Mouse (Mus musculus) hindbrain, embryonic 14.5 days (tissue): Measurements from ENCODE around the gene Sost. TPM values are rescaled to one million over a fixed set of nuclear protein-coding genes. Genes with fewer than 3 reads are reported as not detected.

Source experiments
- ATAC-seq: fragments of 200-750 bp; cut with Nextera tagmentation; 2 replicates; pipeline ENCODE4 v1.8.0; 2017; ENCODE audit warnings: moderate number of reproducible peaks, mild to moderate bottlenecking, moderate TSS enrichment, moderate library complexity; ENCODE audit not compliant: low FRiP score
- DNase-seq: peaks from one replicate; pipeline ENCODE4 v3.0.0-alpha.2; 2015; ENCODE audit warnings: low spot score
- H3K27ac ChIP-seq: fragments of 300-500 bp; sonication (generic); 2 replicates; pipeline ENCODE4 v1.5.1; 2014; ENCODE audit warnings: mild to moderate bottlenecking, moderate library complexity
- H3K27me3 ChIP-seq: fragments of 300-500 bp; sonication (generic); 2 replicates; pipeline ENCODE4 v1.6.1; 2014; ENCODE audit warnings: mild to moderate bottlenecking, low read length, mixed read lengths; ENCODE audit not compliant: control insufficient read depth, insufficient read depth
- H3K36me3 ChIP-seq: fragments of 300-500 bp; sonication (generic); replicated peaks from 2 replicates; pipeline ENCODE4 v1.6.1; 2014; ENCODE audit not compliant: control insufficient read depth, insufficient read depth
- H3K4me1 ChIP-seq: fragments of 300-500 bp; sonication (generic); replicated peaks from 2 replicates; pipeline ENCODE4 v1.6.1; 2014; ENCODE audit warnings: antibody characterized with exemption, low read length, mixed read lengths; ENCODE audit not compliant: control insufficient read depth, insufficient read depth
- H3K4me2 ChIP-seq: fragments of 300-500 bp; sonication (generic); replicated peaks from 2 replicates; pipeline ENCODE4 v1.6.1; 2014; ENCODE audit warnings: mild to moderate bottlenecking, moderate library complexity
- H3K4me3 ChIP-seq: fragments of 300-500 bp; sonication (generic); replicated peaks from 2 replicates; pipeline ENCODE4 v1.5.1; 2014; ENCODE audit warnings: mild to moderate bottlenecking, low read length
- H3K9ac ChIP-seq: fragments of 300-500 bp; sonication (generic); 2 replicates; pipeline ENCODE4 v1.6.1; 2014
- H3K9me3 ChIP-seq: fragments of 300-500 bp; sonication (generic); 2 replicates; pipeline ENCODE4 v1.6.1; 2016; ENCODE audit warnings: low read length; ENCODE audit not compliant: control insufficient read depth
- WGBS: fragments of 180-500 bp; shearing (Covaris S2); extraction: QIAGEN DNeasy Blood & Tissue Kit; methylation state at CpG from one replicate; pipeline ENCODE4 v1.1.7; 2014; 5-methylcytosine and 5-hydroxymethylcytosine counted together
- polyA plus RNA-seq: library from polyadenylated mRNA; unstranded; fragments of >200 nt; fragmentation: Nextera tagmentation; extraction: Ambion mirVana; gene quantifications from 2 replicates; pipeline ENCODE4 v1.2.1, GENCODE M21; 2014

The Sost gene
- polyA plus RNA-seq, 1 experiment from 2014 or later, result not detected

DNA sequence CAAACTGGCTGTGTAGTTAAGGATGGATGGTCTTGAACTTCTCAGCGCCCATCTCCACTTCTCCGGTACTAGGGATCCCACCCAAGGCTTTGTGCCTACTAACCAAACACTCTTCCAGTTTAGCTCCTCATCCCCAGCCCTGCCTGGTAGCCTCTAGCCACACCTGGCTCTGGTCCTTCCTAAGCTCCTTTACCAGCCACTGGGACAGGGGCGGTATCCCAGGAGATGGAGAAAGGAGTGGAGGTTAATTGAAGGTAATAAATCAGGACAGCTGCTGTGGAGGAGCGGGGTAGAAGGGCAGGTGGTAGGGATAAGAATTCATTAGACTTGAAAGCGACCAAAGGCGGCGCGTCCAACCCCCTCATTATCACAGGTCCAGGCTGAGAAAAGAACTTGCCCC lies 2.2 kb downstream of the Sost start:
- Histone ChIP-seq H3K9me3 (no peaks in the 10 kb centered on the region), H3K4me2 (no peak overlapping the region; the same call in 1 of the 2 replicates), H3K27ac (no peak overlapping the region), H3K9ac (no peak overlapping the region), H3K4me3 (no peak overlapping the region; the same call in 1 of the 2 replicates), H3K36me3 (no peaks in the 10 kb centered on the region), H3K4me1 (0 out of 2 replicates have a peak, but pooled peaks cover 11% of the 10 kb centered on the region), H3K27me3 (peaks cover 62% of the 10 kb centered on the region)
- no peak for DNase-seq
- WGBS, result 4% methylated on average over 8 of the region's 8 CpGs
- ATAC-seq, result no peak

- DNase-seq (peak; percentile 40), ATAC-seq (peak; percentile 24; the same call in 1 of the 2 replicates)
- no peaks in the 10 kb centered on the region for H3K9me3 ChIP-seq
- no peak overlapping the region for H3K27ac ChIP-seq
- WGBS, result under 1% methylated on average over 78 of the region's 78 CpGs
- no peaks in the 10 kb centered on the region for H3K36me3 ChIP-seq
- peak overlapping the region; percentile 56 for H3K4me3 ChIP-seq
- H3K4me2 ChIP-seq, result peak overlapping the region; percentile 95
- H3K4me1 ChIP-seq, result 0 out of 2 replicates have a peak, but pooled peaks cover 11% of the 10 kb centered on the region
- H3K9ac ChIP-seq, result peak overlapping the region; percentile 69
- H3K27me3 ChIP-seq, result peaks cover 62% of the 10 kb centered on the region
Measured at GRCm38 (mm10) chr11:101963473-101964291, 3.1 kb downstream of the Sost start.

GRCm38 (mm10) chr11:101963043-101963442 lies 3.8 kb downstream of the Sost start:
- Histone ChIP-seq H3K9ac (peak overlapping the region; percentile 69; the same call in 1 of the 2 replicates), H3K27me3 (peaks cover 62% of the 10 kb centered on the region), H3K4me3 (peak overlapping the region; percentile 56), H3K36me3 (no peaks in the 10 kb centered on the region), H3K27ac (no peak overlapping the region), H3K4me1 (0 out of 2 replicates have a peak, but pooled peaks cover 11% of the 10 kb centered on the region), H3K4me2 (peak overlapping the region; percentile 95), H3K9me3 (no peaks in the 10 kb centered on the region)
- WGBS, result 3% methylated on average over 11 of the region's 11 CpGs
- DNase-seq, result no peak
- no peak for ATAC-seq

GRCm38 (mm10) chr11:101957476-101957875 lies 9.3 kb downstream of the Sost start:
- Histone ChIP-seq H3K27ac (no peak overlapping the region), H3K9ac (no peak overlapping the region), H3K4me1 (peaks cover 11% of the 10 kb centered on the region), H3K27me3 (peaks cover 20% of the 10 kb centered on the region), H3K36me3 (no peaks in the 10 kb centered on the region), H3K4me3 (no peak overlapping the region), H3K9me3 (no peaks in the 10 kb centered on the region), H3K4me2 (no peak overlapping the region)
- 56% methylated on average over 5 of the region's 5 CpGs for WGBS
- DNase-seq, result no peak
- ATAC-seq, result no peak

- 77% methylated on average over 4 of the region's 4 CpGs for WGBS
- H3K9me3 ChIP-seq, result no peaks in the 10 kb centered on the region
- DNase-seq (no peak), ATAC-seq (no peak)
- H3K4me2 ChIP-seq, result no peak overlapping the region; the same call in 1 of the 2 replicates
- no peak overlapping the region for H3K27ac ChIP-seq
- no peak overlapping the region for H3K4me3 ChIP-seq
- H3K9ac ChIP-seq, result no peak overlapping the region
- H3K27me3 ChIP-seq, result no peaks in the 10 kb centered on the region
- peaks cover 17% of the 10 kb centered on the region for H3K4me1 ChIP-seq
- H3K36me3 ChIP-seq, result no peaks in the 10 kb centered on the region
Measured at GRCm38 (mm10) chr11:101953441-101953840, 13.4 kb downstream of the Sost start.

GRCm38 (mm10) chr11:101952541-101953341 lies 14.1 kb downstream of the Sost start:
- H3K27ac ChIP-seq, result no peak overlapping the region
- H3K4me3 ChIP-seq, result no peak overlapping the region
- no peaks in the 10 kb centered on the region for H3K27me3 ChIP-seq
- H3K4me1 ChIP-seq, result peaks cover 17% of the 10 kb centered on the region
- H3K4me2 ChIP-seq, result peak overlapping the region; percentile 15; the same call in 1 of the 2 replicates
- WGBS, result 19% methylated on average over 24 of the region's 24 CpGs
- H3K9me3 ChIP-seq, result no peaks in the 10 kb centered on the region
- DNase-seq (no peak), ATAC-seq (no peak)
- 0 out of 2 replicates have a peak overlapping the region, but pooled peaks have one; percentile 34 for H3K9ac ChIP-seq
- H3K36me3 ChIP-seq, result no peaks in the 10 kb centered on the region

GRCm38 (mm10) chr11:101950021-101950420 lies 16.8 kb downstream of the Sost start:
- Histone ChIP-seq H3K27me3 (no peaks in the 10 kb centered on the region), H3K4me3 (no peak overlapping the region), H3K4me2 (no peak overlapping the region), H3K36me3 (no peaks in the 10 kb centered on the region), H3K9me3 (no peaks in the 10 kb centered on the region), H3K9ac (no peak overlapping the region), H3K27ac (no peak overlapping the region), H3K4me1 (peaks cover 17% of the 10 kb centered on the region)
- DNase-seq (no peak), ATAC-seq (no peak)
- WGBS, result 92% methylated on average over 5 of the region's 5 CpGs

DNA sequence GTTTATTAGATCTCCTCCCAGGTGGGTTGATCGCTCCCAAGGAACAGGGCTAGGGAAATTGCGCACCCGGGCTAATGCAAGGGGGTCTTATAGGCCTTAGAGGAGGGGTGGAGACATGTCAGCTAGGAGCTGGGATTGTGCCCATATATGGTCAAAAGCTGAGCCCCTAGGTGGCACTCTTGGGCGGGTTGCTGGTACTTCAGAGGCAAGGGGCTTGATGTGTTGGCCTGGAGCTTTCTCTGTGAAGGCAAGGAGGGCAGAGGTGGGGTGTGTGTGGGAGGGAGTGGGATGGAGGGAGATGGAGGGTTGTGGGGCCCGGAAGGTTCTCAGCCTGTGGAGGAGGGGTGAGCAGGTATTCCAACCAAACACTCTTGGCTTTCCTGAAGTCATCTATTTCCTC lies 20.3 kb downstream of the Sost start:
- no peak for DNase-seq
- WGBS, result 31% methylated on average over 5 of the region's 5 CpGs
- H3K36me3 ChIP-seq, result no peaks in the 10 kb centered on the region
- no peaks in the 10 kb centered on the region for H3K27me3 ChIP-seq
- no peak overlapping the region for H3K9ac ChIP-seq
- no peak overlapping the region for H3K4me2 ChIP-seq
- no peak for ATAC-seq
- H3K9me3 ChIP-seq, result no peaks in the 10 kb centered on the region
- H3K4me1 ChIP-seq, result no peaks in the 10 kb centered on the region
- no peak overlapping the region for H3K4me3 ChIP-seq
- no peak overlapping the region for H3K27ac ChIP-seq

DNA sequence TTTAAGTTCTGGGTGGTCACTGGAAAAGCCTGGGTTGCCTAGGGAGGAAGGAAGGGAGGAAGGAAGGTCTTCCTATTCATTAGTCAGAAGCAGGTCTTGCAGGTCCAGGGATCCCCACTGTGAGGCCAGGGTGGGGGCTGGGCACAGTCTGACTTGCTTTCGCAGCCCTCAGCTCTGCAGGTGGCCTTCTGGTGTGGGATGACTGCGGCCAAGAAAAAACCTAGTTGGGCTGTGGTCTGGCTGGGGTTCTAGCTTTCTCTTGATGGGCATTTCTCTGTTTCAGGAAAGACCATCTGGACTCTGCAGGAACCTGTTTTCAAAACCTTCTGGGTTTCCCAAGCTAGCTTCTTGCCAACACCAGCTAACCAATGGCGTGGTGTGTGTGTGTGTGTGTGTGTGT lies 23.8 kb downstream of the Sost start:
- peaks cover 2% of the 10 kb centered on the region; the same call in 1 of the 2 replicates for H3K27me3 ChIP-seq
- no peak overlapping the region for H3K4me2 ChIP-seq
- no peaks in the 10 kb centered on the region for H3K4me1 ChIP-seq
- ATAC-seq, result no peak
- H3K9ac ChIP-seq, result no peak overlapping the region
- no peak overlapping the region for H3K27ac ChIP-seq
- H3K9me3 ChIP-seq, result no peaks in the 10 kb centered on the region
- no peak for DNase-seq
- H3K36me3 ChIP-seq, result no peaks in the 10 kb centered on the region
- H3K4me3 ChIP-seq, result no peak overlapping the region
- 35% methylated on average over 3 of the region's 3 CpGs for WGBS
